Mouse (Mus musculus) stomach, embryonic 16.5 days (tissue): ENCODE data around the gene Mrpl18. TPM values are rescaled to one million over a fixed set of nuclear protein-coding genes. Genes with fewer than 3 reads are reported as not detected.
"Not testable (repeated sequence)": the region's sequence is repeated elsewhere in the genome, so short reads cannot be mapped to it uniquely, and the experiment has no call there.

Experiments used
- ATAC-seq: fragments of 200-750 bp; cut with Nextera tagmentation; 2 replicates; pipeline ENCODE4 v1.8.0; 2017; ENCODE audit warnings: moderate number of reproducible peaks, moderate TSS enrichment; ENCODE audit not compliant: insufficient read depth, low FRiP score
- H3K27ac ChIP-seq: fragments of 300-500 bp; sonication (generic); 2 replicates; pipeline ENCODE4 v1.5.1; 2014; ENCODE audit warnings: low read length
- H3K27me3 ChIP-seq: fragments of 300-500 bp; sonication (generic); 2 replicates; pipeline ENCODE4 v1.6.1; 2014; ENCODE audit warnings: low read length, control low read depth, mixed read lengths; ENCODE audit not compliant: control insufficient read depth, insufficient read depth
- H3K36me3 ChIP-seq: fragments of 300-500 bp; sonication (generic); 2 replicates; pipeline ENCODE4 v1.6.1; 2014; ENCODE audit warnings: low read length; ENCODE audit not compliant: control insufficient read depth, insufficient read depth
- H3K4me1 ChIP-seq: fragments of 300-500 bp; sonication (generic); 2 replicates; pipeline ENCODE4 v1.6.1; 2014; ENCODE audit warnings: low read length, control low read depth, mixed read lengths; ENCODE audit not compliant: control insufficient read depth, insufficient read depth
- H3K4me2 ChIP-seq: fragments of 300-500 bp; sonication (generic); 2 replicates; pipeline ENCODE4 v1.6.1; 2014; ENCODE audit warnings: low read depth, low read length, mixed read lengths
- H3K4me3 ChIP-seq: fragments of 300-500 bp; sonication (generic); replicated peaks from 2 replicates; pipeline ENCODE4 v1.5.1; 2014; ENCODE audit warnings: mild to moderate bottlenecking, low read length
- H3K9ac ChIP-seq: fragments of 300-500 bp; sonication (generic); 2 replicates; pipeline ENCODE4 v1.6.1; 2014; ENCODE audit warnings: low read length
- H3K9me3 ChIP-seq: fragments of 300-500 bp; sonication (generic); replicated peaks from 2 replicates; pipeline ENCODE4 v1.6.1; 2016; ENCODE audit warnings: low read length, control low read depth; ENCODE audit not compliant: control insufficient read depth
- WGBS: fragments of 180-500 bp; shearing (Covaris S2); extraction: QIAGEN DNeasy Blood & Tissue Kit; methylation state at CpG from one replicate; pipeline ENCODE4 v1.1.7; 2014; 5-methylcytosine and 5-hydroxymethylcytosine counted together
- polyA plus RNA-seq: library from polyadenylated mRNA; unstranded; fragments of >200 nt; fragmentation: Nextera tagmentation; extraction: Ambion mirVana; gene quantifications from 2 replicates; pipeline ENCODE4 v1.2.1, GENCODE M21; 2015

Mrpl18 gene
- polyA plus RNA-seq = 120 and 141 TPM in 2 replicates

DNA sequence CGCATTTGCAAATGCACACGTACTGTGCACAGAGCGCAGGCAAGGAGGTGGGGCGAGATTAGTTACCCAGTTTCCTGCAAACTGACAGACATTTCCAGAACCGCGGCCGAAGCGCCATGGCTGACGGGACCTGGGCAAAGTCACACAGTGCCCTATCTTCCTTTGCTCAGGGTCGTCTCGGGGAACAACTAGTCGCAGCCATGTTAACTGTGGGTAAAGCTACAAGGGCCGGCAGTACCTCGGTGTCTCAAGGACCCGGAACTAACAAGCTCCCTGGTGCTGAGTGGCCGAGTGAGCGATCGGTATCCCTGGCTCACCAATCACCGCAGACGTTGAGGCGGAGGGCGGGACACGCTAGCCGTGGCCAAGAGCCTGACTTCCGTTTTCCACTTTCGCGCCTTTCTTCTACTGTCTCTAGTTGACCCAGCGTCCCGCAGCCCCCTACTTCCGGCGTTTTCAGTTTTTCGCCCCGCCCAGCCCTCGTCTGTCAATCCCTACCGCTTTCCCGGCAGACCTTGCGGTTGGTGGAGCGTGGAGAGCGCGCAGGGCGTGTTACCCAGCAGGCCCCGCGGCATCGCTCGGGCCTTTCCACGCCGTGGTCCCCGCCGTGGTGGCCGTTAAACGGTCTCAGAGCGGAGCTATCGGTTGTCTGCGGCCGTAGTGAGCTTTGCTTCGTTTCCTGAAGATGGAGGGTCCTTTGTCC lies at the start of gene Mrpl18:
TSS of gene Mrpl18 (minus strand) at position 465 of the 703 bp plus-strand sequence.
- H3K27me3 ChIP-seq = no peaks in the 10 kb centered on the region
- ATAC-seq = peak; percentile 99
- under 1% methylated on average over 56 of the region's 56 CpGs for WGBS

DNA sequence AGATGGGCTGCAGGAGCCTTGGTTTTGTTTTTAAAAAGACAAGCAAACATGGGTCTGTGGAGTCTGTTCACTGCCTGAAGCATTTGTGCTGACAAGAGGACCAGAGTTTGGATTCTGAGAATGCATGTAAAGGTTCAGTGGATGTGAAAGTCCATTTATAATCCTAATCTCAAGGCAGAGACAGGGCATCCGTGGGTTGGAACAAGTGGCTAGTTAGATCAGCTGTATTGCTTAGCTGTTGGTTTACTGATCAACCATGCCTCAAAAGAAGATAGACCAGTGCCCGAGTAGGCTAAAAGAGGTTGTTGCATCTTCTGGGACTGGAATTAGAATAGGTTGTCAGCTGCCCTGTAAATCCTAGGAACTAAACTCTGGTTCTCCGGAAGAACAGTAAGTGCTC lies 47.3 kb upstream of the Mrpl18 start:
- Histone ChIP-seq H3K27me3 (no peaks in the 10 kb centered on the region), H3K4me2 (no peak overlapping the region), H3K9me3 (no peaks in the 10 kb centered on the region), H3K4me1 (peaks cover 5% of the 10 kb centered on the region), H3K9ac (no peak overlapping the region), H3K27ac (no peak overlapping the region), H3K36me3 (0 out of 2 replicates have a peak, but pooled peaks cover 6% of the 10 kb centered on the region), H3K4me3 (no peak overlapping the region)
- WGBS = 67% methylated on average over 3 of the region's 3 CpGs
- no peak for ATAC-seq

More for the DNA sequence above, at the start of gene Mrpl18:
- Histone ChIP-seq H3K9ac (peak within 1 kb of the TSS; percentile 99), H3K4me2 (peak within 1 kb of the TSS; percentile 81), H3K36me3 (peaks cover 32% of the 10 kb centered on the region), H3K9me3 (no peaks in the 10 kb centered on the region), H3K4me3 (peak within 1 kb of the TSS; percentile 99), H3K4me1 (peaks cover 8% of the 10 kb centered on the region; the same call in 1 of the 2 replicates), H3K27ac (peak within 1 kb of the TSS; percentile 95)

DNA sequence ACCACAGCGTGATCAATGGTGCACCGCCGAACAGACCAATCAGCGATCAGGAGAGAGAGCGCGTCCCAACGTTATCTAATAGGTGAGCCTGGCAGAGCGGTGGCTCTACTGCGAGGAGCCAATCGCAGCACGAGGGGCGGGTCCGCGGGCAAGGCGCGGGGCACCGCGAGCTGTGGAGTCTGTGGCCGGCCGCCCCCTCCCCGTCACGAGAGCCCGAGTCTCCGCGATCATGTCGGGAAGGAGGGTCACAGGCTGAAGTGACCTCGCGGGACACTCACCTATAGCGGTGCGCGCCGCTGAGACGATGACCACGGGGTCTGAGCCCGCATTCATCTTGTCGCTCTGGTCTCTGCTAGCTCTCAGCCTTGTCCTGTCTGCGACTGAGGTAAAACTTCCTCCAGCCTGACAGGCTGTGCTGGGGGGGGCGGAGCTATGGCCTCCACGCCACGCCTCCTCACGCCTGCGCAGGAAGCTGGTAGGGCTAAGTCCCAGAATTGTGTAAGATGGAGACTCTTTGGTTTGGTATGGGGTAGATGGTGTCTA lies 44.3 kb upstream of the Mrpl18 start, which contains the start of gene Acat2:
TSS of gene Acat2 (minus strand) at position 417 of the 543 bp plus-strand sequence.
- Histone ChIP-seq H3K4me1 (peaks cover 5% of the 10 kb centered on the region), H3K27me3 (no peaks in the 10 kb centered on the region), H3K27ac (peak within 1 kb of the TSS; percentile 88), H3K36me3 (peaks cover 3% of the 10 kb centered on the region; the same call in 1 of the 2 replicates), H3K4me3 (peak within 1 kb of the TSS; percentile 77), H3K9ac (peak within 1 kb of the TSS; percentile 79), H3K4me2 (peak within 1 kb of the TSS; percentile 94), H3K9me3 (no peaks in the 10 kb centered on the region)
- WGBS = under 1% methylated on average over 42 of the region's 42 CpGs
- ATAC-seq = peak; percentile 99

DNA sequence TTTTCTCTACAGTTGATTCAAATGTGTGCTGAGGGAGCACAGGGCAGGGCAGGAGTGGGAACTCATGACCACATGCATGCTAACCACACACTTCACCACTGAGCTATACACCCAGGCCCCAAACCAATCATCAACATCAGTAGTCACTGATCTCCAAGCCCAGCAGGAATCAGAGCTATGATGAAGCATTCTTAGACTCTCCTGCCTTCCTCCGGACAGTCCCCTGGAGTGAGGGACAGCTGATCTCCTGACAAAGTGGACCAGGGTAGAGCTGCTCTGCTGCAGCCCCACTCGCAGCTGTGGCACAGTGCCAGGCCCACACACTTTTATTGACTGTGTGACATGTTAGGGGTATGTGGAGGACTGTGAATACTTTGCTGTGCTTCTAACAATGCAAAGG lies 43.2 kb upstream of the Mrpl18 start:
- not testable (repeated sequence) for H3K36me3 ChIP-seq, ATAC-seq, H3K9me3 ChIP-seq, H3K9ac ChIP-seq, H3K27ac ChIP-seq, H3K27me3 ChIP-seq, H3K4me1 ChIP-seq
- Histone ChIP-seq H3K4me2 (0 out of 2 replicates have a peak overlapping the region, but pooled peaks have one; percentile 24), H3K4me3 (0 out of 2 replicates have a peak overlapping the region, but pooled peaks have one; percentile 14)
- 33% methylated on average over 1 of the region's 2 CpGs for WGBS

DNA sequence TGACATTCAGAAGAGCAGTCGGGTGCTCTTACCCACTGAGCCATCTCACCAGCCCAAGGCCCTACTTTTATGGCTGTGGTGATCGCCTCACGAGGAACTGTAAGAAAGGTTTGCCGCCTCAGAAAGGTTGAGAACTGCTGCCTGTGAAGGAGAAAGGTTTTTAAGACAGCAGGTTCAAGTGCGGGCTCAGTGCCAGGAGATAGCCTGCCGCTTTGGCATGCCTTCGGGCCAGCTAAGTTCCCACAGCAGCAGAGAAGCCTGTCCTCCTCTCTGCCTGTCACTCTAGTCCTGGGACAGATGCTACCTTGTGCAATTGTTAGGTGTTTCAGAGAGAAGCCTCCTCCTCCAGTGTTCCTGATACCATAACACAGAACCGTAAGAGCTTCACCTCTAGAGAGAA lies 40.5 kb upstream of the Mrpl18 start:
- Histone ChIP-seq H3K36me3 (peaks cover 5% of the 10 kb centered on the region; the same call in 1 of the 2 replicates), H3K27me3 (no peaks in the 10 kb centered on the region), H3K9me3 (no peaks in the 10 kb centered on the region), H3K4me2 (no peak overlapping the region), H3K27ac (no peak overlapping the region), H3K4me1 (peaks cover 5% of the 10 kb centered on the region), H3K4me3 (no peak overlapping the region), H3K9ac (no peak overlapping the region)
- ATAC-seq = no peak
- WGBS = 86% methylated on average over 8 of the region's 8 CpGs

DNA sequence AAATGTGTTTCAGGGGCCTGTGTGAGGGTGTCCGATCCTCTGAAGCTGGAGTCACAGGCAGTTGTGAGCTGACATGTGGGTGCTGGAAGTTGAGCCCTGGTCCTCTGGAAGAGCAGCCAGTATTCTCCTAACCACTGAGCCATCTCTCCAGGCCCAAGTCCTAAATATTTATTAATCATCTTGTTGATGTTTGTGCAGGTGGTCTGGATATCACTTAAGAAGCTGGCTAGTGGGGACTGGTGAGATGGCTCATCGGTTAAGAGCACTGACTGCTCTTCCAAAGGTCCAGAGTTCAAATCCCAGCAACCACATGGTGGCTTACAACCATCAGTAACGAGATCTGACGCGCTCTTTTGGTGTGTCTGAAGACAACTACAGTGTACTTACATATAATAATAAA lies 33.5 kb upstream of the Mrpl18 start:
- H3K4me1 ChIP-seq = no peaks in the 10 kb centered on the region
- WGBS = 91% methylated on average over 5 of the region's 5 CpGs
- no peak overlapping the region for H3K27ac ChIP-seq
- no peak overlapping the region for H3K4me2 ChIP-seq
- H3K36me3 ChIP-seq = peaks cover 7% of the 10 kb centered on the region; the same call in 1 of the 2 replicates
- ATAC-seq = no peak
- H3K27me3 ChIP-seq = no peaks in the 10 kb centered on the region
- H3K9me3 ChIP-seq = no peaks in the 10 kb centered on the region
- no peak overlapping the region for H3K9ac ChIP-seq
- no peak overlapping the region for H3K4me3 ChIP-seq

DNA sequence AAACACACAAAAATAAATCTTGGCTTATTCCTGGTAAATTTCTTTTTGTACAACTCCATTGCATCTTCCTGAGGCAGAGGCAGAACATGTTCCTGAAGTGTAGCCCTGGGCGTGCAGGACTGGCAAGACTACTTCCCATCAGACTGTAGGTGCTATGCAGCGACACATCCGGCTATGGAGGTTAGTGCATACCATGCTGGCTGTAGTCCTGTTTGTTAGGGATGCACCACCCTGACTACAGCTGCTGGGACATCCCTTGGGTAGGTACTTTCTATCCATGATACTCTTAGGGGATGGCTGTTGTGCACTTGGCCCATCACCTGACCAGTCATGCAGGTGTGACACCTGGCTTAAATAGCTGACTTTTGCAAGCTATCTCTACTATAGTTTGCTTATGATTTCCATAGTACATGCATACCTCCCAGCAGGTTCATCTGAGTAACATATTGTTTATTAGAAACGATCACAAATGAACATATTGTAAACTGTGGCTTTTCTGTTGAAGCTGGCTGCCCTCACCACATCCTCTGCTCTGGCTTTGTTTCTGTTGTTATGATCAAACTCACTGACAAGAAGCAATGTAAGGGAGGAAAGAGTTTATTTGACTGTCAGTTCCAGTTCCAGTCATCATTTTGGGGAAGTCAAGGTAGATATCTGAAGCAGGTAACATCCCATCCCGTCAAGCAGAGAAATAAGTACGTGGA lies 26.5 kb upstream of the Mrpl18 start:
- no peak overlapping the region for H3K4me3 ChIP-seq
- no peak overlapping the region for H3K4me2 ChIP-seq
- peaks cover 5% of the 10 kb centered on the region; the same call in 1 of the 2 replicates for H3K4me1 ChIP-seq
- WGBS = 88% methylated on average over 6 of the region's 6 CpGs
- no peaks in the 10 kb centered on the region for H3K9me3 ChIP-seq
- H3K27ac ChIP-seq = no peak overlapping the region
- H3K9ac ChIP-seq = no peak overlapping the region
- H3K27me3 ChIP-seq = no peaks in the 10 kb centered on the region
- no peak for ATAC-seq
- H3K36me3 ChIP-seq = no peaks in the 10 kb centered on the region

DNA sequence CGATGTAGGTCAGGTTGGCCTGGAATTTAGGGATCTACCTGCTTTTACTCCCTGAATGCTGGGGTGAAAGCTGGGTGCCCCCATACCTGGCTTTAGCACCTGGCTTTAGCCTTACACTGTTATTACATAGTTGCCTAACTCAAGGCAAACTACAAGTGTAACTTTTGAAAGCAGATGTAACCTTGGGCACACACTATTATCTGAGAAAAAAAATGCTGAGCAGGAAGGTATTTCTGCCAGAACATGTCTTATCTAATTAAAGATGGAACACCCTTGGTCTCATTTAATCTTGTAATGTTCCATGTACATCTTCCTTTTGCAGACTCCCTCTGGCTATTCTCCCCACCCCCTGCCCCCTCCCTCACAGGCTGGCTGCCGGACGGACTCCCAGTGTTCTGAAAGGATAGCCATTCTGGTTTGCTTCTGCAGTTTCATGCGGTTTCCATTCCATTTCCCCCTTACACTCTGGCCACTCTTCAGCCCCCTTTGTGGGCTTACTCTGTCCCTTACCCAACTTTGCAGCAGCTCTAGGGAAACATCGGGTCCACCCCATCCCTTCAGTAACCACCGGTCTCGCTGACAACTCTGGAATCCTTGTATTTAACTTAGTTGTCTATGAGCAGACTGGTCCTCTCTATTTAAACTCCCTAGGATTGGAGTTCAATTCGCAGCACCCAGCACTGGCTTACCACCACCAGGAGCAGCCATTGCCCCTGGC lies 25.6 kb upstream of the Mrpl18 start:
- WGBS = 74% methylated on average over 8 of the region's 8 CpGs
- Histone ChIP-seq H3K27ac (no peak overlapping the region), H3K9ac (no peak overlapping the region)

More for the DNA sequence above, 25.6 kb upstream of the Mrpl18 start:
- H3K4me1 ChIP-seq = peaks cover 5% of the 10 kb centered on the region; the same call in 1 of the 2 replicates
- ATAC-seq = no peak
- no peaks in the 10 kb centered on the region for H3K9me3 ChIP-seq
- H3K27me3 ChIP-seq = no peaks in the 10 kb centered on the region
- H3K4me2 ChIP-seq = no peak overlapping the region
- no peak overlapping the region for H3K4me3 ChIP-seq
- H3K36me3 ChIP-seq = no peaks in the 10 kb centered on the region
